Mouse (Mus musculus): Measurements from ENCODE around the gene Nrm.

DNA sequence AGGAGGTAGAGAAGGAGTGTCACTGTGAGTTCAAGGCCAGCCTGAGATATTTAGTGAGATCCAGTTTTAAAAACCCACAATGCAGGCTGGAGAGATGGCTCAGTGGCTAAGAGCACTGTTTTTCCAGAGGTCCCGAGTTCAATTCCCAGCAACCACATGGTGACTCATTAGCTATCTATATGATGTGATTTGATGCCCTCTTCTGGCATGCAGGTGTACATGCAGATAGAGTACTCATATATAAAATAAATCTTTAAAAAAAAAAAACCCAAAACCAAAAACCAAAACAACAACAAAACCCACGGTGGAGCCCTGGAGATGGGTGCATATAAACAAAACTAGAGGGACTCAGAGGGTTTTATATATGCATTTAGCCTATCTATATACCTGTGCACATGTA, 46.5 kb downstream of the Nrm start:
- no peak for TF ChIP-seq ZC3H11A (IDR thresholded peaks at IDR 0.05; ENCODE audit: borderline replicate concordance, low read depth, low read length)
- TF ChIP-seq MAFK (IDR thresholded peaks at IDR 0.05; ENCODE audit: insufficient read depth, low read depth, low read length) = no peak
- no peak for TF ChIP-seq CHD2 (IDR thresholded peaks at IDR 0.05; ENCODE audit: low read depth, low read length)
- TF ChIP-seq ZNF384 (IDR thresholded peaks at IDR 0.05; ENCODE audit: low read depth, low read length) = no peak
